Mouse (Mus musculus): ENCODE data around the gene Mical2.

Gene Mical2

DNA sequence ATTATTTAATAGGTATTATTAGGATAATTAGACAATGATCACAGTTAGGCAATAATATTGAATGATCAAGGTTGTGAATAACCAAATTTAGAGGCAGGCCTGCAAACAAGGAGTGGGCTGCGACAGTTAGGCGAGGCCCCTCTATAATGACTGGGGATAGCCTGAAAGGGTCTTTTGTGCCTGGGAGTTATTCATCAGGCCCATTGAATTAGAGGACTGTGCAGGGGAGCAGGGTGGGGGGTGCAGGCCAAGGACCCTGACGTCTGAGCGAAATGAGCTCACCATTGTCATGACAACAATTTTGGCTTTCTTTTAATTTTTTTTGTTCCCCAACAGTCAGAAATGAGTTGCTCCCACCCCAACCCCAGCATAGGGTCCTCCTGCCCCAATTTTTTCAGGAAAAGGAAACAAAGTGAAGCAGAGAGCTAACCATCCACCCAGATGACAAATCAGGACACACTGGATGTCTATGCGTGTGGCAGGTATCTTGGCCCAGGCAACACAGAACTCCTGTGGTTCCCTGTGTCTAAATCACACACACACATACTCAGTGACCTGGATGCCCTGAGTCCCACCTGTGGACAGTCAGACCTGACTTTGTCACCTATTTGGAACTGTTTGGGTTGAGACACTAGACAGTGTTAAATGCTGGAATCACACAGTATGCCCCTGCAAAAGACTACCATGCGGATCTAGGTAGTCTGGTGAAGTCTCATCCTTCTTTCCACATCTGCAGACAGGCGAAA lies 173.9 kb downstream of the Mical2 start:
- DNase-seq (ENCODE audit: low spot score in 2 of 2) = no peak

DNA sequence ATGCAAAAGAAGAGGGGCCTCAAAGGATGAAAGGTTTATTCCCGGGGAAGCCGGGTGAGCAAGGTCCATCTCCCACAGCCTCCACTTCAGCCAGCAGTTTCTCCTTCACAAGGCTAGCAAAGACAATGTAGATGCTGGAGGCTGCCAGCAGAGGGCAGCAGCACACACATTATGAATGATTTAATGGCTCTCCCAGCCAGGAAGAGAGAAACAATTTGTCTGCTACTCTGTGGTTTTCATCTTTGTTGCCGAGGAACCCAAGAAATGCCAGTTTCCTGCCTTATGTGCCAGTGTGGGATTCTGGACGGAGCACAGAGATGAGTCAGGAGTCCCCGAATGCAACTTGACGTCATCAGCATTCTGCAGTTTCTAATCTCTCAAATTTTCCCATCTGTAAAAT lies 174.5 kb downstream of the Mical2 start:
- DNase-seq (ENCODE audit: low spot score in 2 of 2) = peak; percentile 67 to 68

GRCm38 (mm10) chr7:112405061-112405460 lies 179.4 kb downstream of the Mical2 start:
- no peak for DNase-seq (ENCODE audit: low spot score in 2 of 2)

DNA sequence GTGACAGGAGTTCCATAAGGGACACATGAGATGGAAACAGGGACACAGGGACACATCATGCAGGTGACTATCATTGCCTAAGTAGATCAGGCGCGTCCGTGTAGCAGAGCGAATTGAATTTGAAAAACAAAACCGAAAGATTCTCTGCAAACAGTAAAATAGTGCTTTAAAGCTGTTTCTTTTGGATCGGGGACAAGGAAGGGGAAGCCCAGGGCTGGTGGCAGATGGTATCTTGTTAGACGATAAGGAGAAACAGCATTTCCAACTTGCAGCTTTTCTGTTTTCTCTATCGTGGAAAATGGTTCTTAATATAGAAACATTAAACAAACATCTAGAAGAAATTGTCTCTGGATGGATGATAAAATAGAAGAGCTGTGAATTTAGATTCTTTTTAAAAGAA lies 179.9 kb downstream of the Mical2 start:
- DNase-seq (ENCODE audit: low spot score in 2 of 2) = peak in 1 of 2 experiments; percentile 23

DNA sequence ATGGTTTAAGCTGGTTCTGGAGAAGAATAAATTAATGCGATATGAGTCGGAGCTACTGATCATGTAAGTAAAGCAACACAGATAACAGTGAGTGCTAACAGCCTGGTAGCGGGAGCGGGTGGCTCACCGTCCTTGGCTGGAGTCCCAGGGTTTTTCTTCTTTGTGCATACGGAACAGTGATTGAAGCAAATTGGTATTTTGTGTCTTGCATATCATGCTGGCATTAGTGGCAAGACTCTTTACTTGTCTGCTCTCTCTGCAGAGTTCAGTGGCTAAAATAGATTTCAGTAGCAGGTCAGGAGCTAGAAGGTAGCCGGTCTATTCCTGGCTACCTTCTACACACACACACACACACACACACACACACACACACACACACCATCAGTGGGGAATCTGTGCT lies 181.9 kb downstream of the Mical2 start:
- peak; percentile 39 to 41 for DNase-seq (ENCODE audit: low spot score in 2 of 2)

- DNase-seq (ENCODE audit: low spot score in 2 of 2) = no peak
Observed at GRCm38 (mm10) chr7:112409991-112410390, 184.3 kb downstream of the Mical2 start.

DNA sequence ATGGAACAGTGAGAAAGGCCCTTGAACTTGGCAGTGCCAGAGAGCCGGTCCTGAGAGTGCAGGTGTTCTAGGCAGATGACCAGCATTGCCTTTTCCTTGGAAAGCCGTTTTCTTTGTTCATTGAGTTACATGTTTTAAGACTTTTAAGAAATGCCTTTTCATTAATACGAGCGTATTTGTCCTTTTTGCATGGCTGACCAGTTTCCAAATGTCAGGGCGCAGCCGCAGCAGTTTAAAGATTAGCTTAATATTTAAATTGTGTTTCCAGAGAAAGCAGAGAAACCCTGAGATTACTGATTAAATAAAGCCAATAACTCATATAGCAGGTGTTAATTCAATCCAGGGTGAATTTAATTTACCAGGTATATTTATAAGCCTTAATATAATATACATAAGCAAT lies 187.6 kb downstream of the Mical2 start:
- DNase-seq (ENCODE audit: low spot score in 2 of 2) = no peak

DNA sequence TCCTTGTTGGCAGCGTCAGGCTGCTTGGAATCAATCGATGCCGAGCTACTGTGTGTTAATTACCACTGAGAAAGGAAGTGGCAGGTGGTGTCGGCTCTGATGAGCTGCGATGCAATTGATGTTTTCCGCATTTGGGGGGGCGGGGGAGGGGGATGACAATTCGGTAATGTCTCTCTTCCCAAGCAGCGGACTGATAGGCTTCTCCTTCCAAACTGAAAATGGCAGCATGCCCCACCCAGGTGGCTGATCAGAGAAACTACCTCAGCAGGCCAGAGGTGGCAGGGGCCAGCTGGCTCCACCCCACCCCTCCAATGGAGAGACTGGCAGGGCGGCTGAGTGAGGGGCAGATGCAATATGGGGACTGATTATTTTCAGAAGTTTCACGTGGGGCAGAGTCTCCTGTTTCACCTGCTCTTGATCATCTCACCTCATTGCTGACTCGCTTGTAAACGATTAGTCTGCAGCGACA lies 190.4 kb downstream of the Mical2 start:
- DNase-seq (ENCODE audit: low spot score in 2 of 2) = no peak

DNA sequence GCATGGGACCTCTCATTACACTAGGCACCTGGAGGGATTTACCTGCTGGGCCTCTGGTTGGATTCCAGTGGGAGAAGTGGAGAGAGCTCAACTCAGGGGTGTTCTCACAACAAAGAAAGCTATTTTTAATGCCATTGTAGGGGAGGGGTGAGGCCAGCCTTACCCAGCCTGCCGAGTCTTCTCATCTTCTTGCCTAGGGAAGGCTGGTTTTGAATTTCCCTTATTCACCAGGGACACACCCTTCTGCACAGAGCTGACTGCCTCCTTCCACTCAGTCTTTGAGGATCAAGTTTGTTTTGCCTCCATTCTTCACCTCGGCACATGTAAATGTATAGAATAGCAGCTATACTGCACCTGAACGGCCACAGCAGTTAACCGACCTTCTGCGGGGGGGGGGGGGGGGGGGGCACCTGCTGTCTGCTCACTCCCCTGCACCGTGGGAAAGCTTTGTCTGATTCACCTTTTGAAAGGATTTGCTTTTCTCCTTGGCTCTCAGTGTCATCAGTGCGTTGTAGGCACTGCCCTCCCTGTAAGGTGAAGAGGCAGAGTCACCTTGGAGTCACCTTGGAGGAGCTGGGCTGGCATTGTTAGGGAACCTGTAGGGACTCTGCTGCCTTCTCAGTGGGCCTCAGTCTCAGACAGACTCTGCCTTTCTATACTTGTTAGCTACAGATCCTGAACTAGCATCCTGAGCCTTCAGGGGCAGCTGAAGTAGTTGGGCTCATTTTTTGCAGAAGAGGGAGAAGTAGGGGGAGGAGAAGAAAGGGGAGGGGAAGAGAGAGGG lies 191.3 kb downstream of the Mical2 start:
- DNase-seq (ENCODE audit: low spot score in 2 of 2) = no peak

DNA sequence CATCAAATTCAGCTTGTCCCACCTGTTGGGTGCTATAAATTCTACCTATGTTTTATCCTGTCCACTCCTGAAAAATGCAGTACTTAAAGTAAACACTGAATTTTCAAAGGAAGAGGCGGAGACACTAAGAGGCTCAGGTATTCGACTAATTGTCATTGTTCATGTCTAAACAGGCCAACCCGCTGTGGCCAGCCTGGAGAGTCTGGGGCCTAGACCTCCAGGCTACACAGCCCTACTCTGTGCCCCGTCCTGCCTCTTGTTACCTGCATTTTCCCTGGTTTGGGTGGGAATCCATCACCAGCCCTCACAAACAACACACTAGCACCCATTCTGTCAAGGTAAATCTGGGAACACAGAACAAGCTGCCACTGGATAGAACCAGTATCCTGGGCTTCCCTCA lies 191.9 kb downstream of the Mical2 start:
- DNase-seq (ENCODE audit: low spot score in 2 of 2) = no peak

- no peak for DNase-seq (ENCODE audit: low spot score in 2 of 2)
Observed at GRCm38 (mm10) chr7:112423438-112423837, 197.8 kb downstream of the Mical2 start.

- no peak for DNase-seq (ENCODE audit: low spot score in 2 of 2)
Observed at GRCm38 (mm10) chr7:112426811-112427210, 201.2 kb downstream of the Mical2 start.

DNA sequence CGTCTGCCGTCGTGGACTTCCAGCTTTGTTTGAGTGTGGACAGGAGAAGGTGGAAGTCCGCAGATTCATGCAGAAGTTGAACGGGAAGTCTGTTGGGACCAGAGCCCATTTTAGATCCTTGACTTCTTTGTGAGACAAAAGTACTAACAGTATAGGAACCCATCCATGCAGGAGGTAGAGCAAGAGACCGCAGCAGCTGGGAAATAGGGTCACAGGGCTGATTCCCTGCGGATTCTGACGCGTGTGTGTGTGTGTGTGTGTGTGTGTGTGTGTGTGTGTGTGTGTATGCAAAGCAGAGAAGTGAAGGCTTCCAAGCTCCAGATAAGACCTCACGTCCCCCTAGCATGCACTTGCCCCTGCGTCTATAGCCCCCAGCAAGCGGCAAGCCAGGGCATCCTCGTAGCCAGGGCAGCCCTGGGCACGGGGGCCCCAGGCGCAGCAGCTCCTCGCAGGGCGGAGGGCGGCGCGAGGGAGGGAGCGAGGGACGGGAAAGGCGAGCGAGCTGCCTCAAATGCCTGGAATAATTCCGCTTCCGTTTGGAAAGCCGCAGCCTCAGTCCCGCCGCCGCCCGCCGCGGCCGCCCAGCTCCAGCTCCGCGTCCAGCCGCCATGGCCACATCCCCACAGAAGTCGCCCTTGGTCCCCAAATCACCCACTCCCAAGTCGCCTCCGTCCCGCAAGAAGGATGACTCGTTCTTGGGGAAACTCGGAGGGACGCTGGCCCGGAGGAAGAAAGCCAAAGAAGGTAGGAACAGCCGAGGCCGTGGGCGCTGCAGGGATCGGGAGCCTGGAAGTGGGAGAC lies 201.9 kb downstream of the Mical2 start, which contains the start of gene Parva:
Gene Parva, plus strand, starts transcription at position 149 of the 801 bp plus-strand sequence.
- DNase-seq (ENCODE audit: low spot score in 2 of 2) = peak; percentile 35 to 47

- DNase-seq (ENCODE audit: low spot score in 2 of 2) = peak; percentile 64 to 69
Observed at GRCm38 (mm10) chr7:112428158-112428535, 202.5 kb downstream of the Mical2 start.

GRCm38 (mm10) chr7:112439846-112440245 lies 214.2 kb downstream of the Mical2 start:
- no peak for DNase-seq (ENCODE audit: low spot score in 2 of 2)

GRCm38 (mm10) chr7:112444152-112444984 lies 218.7 kb downstream of the Mical2 start:
- no peak for DNase-seq (ENCODE audit: low spot score in 2 of 2)

DNA sequence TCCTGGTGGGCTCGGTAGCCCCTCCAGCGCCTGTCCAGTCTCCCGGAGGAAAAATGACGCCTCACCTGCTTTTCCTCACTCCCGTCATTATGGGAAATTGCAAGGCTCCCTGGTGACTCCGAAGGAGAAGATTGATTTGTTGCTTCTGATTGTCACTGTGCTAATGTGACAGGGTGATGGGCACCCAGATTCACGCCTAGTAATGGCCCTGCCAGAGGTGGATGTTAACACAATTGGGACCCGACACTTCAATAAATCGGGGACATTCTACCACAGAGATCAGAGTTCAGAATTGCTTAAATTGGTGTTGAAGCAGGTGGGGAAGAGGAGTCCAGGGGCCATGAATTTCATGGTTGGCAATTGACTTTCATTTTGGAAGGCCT lies 219.3 kb downstream of the Mical2 start:
- no peak for DNase-seq (ENCODE audit: low spot score in 2 of 2)

DNA sequence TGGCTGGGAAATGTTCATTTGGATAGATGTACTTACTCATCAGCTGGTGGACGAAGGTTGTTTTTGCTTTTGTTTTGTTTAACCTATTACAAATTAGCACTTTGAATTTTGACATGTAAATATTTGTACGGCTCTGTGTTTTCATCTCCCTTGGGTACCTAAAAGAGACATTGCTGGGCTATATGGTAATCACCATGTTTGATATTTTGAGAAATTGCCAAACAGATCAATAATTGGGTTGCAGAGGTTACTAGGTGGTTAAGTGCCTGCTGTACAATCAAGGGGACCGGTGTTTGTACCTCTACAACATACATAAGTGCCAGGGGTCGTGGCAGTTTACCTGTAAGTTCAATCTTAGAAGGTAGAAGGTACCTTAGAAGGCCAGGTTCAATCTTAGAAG lies 220.8 kb downstream of the Mical2 start:
- no peak for DNase-seq (ENCODE audit: low spot score in 2 of 2)

DNA sequence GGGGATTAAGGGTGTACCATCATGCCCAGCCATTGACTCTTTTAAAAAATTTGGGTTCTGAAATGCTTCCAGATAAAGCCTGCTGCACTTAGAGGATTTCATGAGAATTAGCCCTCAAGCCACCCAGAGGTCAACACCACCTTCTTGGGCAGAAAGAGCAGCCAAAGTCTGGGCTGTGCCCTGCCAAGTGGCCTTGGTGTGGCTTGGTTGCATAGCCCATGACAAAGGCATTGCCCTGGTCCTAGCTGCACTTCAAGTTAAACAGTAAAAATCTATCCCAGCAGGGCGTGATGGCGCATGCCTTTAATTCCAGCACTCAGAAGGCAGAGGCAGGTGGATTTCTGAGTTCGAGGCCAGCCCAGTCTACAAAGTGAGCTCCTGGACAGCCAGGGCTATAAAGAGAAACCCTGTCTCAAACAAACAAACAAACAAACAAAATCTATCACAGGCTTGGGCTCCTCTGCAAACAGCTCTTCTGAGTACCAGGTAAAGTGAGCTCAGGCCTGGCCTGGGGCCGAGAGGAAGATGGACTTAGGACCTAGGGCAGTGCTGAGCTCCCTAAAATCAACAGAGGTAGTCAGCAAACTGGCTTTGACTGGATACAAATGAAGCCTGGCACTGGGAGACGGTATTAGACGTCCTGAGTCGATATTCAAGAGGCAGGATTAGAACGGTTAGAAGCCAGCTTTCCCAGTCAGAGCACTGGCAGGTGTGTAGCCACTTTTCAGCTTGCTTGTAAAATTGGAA lies 224.5 kb downstream of the Mical2 start:
- no peak for DNase-seq (ENCODE audit: low spot score in 2 of 2)

DNA sequence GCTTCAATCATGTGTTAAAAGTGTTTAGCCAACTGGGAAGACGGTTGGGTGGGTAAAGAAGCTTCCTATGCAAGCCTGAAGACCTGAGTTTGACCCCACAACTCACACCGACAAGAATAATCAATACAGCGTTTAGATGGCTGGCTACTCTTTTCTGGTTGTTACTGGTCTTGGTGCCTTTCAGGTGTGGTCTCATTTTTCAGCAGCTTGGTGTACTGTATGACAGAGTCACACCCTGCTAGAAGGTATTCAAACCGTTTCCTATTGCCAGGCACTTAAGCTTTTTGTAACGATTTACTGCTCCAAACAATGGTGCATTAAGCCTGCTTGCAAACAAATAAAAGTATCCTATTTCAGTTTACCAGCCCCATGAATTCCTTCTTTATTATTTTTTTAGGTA lies 226.8 kb downstream of the Mical2 start:
- no peak for DNase-seq (ENCODE audit: low spot score in 2 of 2)

- DNase-seq (ENCODE audit: low spot score in 2 of 2) = no peak
Observed at GRCm38 (mm10) chr7:112453805-112454214, 228.2 kb downstream of the Mical2 start.

Measured in right cerebral cortex, adult 2 months (tissue).